Mouse (Mus musculus) G1E (cell line): ENCODE data around the gene Irf2.

Source experiments
- CTCF ChIP-seq: IDR thresholded peaks from 2 replicates; pipeline ENCODE4 v1.5.1; 2012; ENCODE audit warnings: low read depth, low read length, inconsistent platforms, mixed read lengths
- GATA1 ChIP-seq: IDR thresholded peaks from 2 replicates; pipeline ENCODE4 v1.6.1; 2012; ENCODE audit warnings: borderline replicate concordance, low read length, inconsistent platforms, mixed read lengths
- GATA2 ChIP-seq: IDR thresholded peaks from 2 replicates; pipeline ENCODE4 v1.6.1; 2012; ENCODE audit warnings: low read depth, low read length, inconsistent platforms, borderline replicate concordance
- POLR2AphosphoS5 ChIP-seq: IDR thresholded peaks from 2 replicates; pipeline ENCODE4 v1.6.1; 2012; ENCODE audit warnings: low read depth, low read length, inconsistent platforms; ENCODE audit not compliant: insufficient replicate concordance
- TAL1 ChIP-seq: conservative IDR thresholded peaks from 2 replicates; pipeline ENCODE4 v1.6.1; 2012; ENCODE audit warnings: low read depth, low read length, inconsistent platforms, mixed read lengths

DNA sequence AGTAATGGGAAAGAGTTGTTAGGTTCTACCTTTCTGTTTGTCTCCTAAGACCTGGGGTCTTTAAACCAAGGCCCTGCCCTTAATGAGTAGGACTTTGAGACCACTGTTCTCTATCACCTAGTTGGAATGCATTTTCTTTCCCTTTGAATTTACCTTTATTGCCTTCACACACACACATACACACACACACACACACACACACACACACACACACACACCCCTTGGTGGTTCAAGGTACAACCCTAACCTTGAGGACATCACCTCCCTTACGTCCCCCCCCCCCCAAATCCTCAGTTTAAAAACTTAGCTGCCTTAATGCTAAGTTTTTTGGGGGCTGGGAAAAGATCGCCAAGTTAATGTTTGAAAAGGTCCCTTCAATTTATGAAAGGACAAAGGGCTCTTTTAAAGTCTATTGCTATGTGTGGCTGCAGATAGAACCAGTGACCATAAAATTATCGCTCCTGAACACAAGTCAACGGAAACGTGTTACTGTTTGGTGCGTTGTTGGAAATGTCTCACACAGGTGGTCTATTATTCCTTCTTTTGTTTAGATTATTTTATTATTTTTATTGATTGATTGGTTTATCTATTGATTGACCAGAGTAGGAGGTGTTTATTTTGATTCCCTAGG lies 108.6 kb downstream of the Irf2 start:
- no peak for TF ChIP-seq CTCF
- TF ChIP-seq GATA1 = no peak
- no peak for TF ChIP-seq TAL1
- no peak for TF ChIP-seq GATA2
- no peak for TF ChIP-seq POLR2AphosphoS5
